Mouse (Mus musculus): ENCODE measurements around the gene BC035947. TPM values are rescaled to one million over a fixed set of nuclear protein-coding genes. Genes with fewer than 3 reads are reported as not detected.

Gene BC035947
- polyA plus RNA-seq, 1 experiment from 2014 or later = 0.29 TPM

Other genes starting within 250 kb of the BC035947 start
- gene Sgpp2, start 201.8 kb downstream of the BC035947 start, polyA plus RNA-seq (2015; fragmentation: Nextera tagmentation; extraction: Ambion mirVana) = 0.45 and 0.70 TPM in 2 replicates
- gene Farsb, start 23.3 kb downstream of the BC035947 start, polyA plus RNA-seq (2015; fragmentation: Nextera tagmentation; extraction: Ambion mirVana) = 154 and 159 TPM in 2 replicates
- gene Mogat1, start 1.2 kb downstream of the BC035947 start, polyA plus RNA-seq (2015; fragmentation: Nextera tagmentation; extraction: Ambion mirVana) = not detected in 2 replicates
- gene Acsl3, start 145.7 kb upstream of the BC035947 start, polyA plus RNA-seq (2015; fragmentation: Nextera tagmentation; extraction: Ambion mirVana) = 74.3 and 77.0 TPM in 2 replicates
- gene Utp14b, start 145.9 kb upstream of the BC035947 start, polyA plus RNA-seq (2015; fragmentation: Nextera tagmentation; extraction: Ambion mirVana) = 1.8 and 2.5 TPM in 2 replicates